Mouse (Mus musculus): ENCODE measurements around the gene Mcoln1.
A peak's percentile ranks its signal among the peaks of the same experiment; 100 is the strongest.

The Mcoln1 gene

DNA sequence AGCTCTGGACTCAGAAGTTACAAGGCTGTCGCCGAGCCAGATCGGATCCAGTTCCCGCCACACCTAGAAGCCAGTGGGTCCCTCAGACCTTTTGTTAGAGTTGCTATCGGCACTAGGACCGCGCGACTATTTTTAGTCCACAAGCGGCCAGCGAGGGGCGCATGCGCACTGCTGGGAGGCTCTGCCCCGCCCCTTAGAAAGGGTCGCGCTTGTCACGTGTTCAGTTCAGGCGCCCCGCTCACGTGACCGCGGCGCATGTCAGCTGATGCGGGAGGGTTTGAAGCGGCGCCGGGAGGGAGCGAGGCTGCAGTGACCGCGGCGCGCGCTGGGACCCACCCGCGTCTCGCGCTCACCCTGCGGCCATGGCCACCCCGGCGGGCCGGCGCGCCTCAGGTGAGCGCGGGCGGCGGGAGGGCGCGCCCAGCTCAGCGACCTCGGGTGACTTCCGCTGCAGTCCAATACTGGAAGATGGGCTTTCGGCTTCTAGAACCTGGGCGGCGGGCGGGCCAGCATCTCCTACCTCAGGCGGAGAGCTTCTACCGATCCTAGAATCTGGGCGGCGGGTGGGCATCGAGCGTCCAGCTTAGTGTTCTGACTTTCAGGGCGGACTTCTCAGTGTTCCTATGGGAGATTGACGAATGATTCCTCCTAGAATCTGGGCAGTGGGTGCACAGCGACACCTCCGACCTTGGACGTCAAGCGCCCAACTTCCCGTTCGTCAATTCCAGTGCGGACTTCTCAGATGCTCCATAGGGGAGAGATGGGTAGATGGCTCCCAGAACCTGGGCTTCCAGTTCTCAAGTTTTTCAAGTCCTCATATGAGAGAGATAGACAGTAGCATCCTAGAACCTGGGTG, at the start of gene Mcoln1:
Gene Mcoln1, plus strand, starts transcription at position 223 of the 856 bp plus-strand sequence.
- DNase-seq, result peak; percentile 99

DNA sequence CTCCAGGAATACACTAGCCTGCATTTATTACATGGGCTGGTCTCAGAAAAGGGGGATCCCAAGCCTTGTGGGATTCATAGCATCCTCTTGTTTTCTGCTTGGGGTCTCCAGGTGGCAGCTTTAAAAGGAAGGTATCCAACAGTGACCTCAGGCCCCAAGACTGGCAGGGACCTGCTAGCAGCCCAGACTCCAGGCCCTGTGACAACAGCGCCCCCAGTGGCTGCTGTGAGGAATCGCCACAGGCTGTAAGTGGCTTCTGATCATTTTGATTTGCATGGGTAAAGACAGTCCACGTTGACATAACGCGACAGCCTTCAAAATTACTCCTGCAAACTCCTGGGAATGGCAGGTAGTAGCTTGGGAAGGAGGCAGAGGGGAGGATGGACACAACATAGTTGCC, 49.6 kb upstream of the Mcoln1 start:
- peak; percentile 56 for DNase-seq

DNA sequence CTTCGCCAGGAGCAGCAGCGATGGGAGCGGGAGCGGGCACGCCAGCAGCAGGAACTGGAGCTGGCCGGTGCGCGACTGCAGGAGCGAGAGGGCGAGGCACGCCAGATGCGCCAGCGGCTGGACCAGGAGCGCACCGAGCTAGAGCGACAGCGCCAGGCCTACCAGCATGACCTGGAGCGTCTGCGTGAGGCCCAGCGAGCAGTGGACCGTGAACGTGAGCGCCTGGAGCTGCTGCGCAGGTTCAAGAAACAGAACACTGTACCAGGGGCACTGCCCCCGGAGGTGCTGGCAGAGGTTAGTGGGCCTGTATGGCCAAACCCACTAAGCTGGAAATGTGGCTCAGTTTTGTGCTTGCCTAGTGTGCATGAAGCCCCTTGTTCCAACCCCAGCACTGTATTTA, 48.3 kb upstream of the Mcoln1 start:
- no peak for DNase-seq

DNA sequence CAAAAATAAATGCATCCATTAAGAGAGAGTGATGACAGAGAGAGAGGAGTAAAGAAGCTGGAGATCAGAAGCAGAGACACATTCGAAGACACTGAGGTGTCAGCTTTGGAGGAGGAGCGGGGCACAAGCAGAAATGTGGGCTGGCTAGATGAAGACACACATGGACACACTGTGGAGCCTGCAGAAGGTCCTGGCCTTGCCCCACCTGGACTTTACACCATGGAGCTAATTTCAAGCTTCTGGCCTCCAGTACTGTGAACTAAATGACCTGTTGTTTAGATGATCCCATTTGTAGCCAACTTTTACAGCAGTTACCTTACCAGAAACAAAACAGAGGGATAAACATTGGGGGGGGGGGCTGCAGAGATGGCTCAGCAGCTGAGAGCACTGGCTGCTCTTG, 37.0 kb upstream of the Mcoln1 start:
- DNase-seq, result no peak

- DNase-seq, result peak; percentile 70
These were observed 35.9 kb upstream of the Mcoln1 start for GRCm38 (mm10) chr8:3464309-3464708.

DNA sequence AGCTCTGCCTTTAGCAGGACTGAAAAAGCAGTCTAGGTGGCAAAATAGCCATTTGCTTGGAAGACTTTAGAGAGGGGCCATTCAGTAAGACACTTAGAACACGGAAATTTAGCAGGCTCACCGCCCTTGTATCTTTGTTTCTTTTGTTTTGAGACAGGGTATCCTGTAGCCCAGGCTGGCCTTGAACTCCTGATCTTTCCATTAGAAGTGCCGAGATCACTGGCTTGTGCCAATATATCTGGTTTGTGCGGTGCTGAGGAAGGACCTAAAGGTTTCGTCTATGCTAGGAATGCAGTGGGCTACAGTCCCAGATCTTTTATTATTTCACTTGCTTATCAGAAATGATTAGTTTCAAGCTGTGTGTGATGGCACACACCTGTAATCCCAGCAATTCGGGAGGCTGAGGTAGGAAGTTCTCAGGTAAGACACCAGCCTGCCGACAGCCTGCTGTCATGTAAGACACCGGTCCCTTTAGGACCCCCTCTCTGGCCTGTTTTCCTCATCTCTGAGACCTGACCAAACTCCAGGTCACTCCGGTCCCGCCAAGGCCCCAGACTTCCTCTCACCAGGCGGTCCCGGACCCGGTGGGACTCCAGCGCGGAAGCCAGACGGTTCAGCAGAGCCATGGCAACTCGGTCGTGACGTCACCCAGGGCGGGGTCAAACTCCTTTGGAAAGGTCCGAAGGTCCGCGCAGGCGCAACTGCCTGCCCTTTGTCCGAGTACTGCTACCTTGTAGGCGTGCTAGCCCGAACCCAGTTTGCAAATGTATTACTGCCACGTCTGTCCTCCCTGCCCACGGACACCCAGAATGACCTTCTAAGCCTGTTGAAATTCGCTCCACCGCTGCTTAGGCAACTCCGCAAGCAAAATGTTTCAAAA, 33.0 kb upstream of the Mcoln1 start, which contains the start of gene Pex11g:
Gene Pex11g, minus strand, starts transcription at position 675 of the 880 bp plus-strand sequence.
- DNase-seq, result peak; percentile 99

DNA sequence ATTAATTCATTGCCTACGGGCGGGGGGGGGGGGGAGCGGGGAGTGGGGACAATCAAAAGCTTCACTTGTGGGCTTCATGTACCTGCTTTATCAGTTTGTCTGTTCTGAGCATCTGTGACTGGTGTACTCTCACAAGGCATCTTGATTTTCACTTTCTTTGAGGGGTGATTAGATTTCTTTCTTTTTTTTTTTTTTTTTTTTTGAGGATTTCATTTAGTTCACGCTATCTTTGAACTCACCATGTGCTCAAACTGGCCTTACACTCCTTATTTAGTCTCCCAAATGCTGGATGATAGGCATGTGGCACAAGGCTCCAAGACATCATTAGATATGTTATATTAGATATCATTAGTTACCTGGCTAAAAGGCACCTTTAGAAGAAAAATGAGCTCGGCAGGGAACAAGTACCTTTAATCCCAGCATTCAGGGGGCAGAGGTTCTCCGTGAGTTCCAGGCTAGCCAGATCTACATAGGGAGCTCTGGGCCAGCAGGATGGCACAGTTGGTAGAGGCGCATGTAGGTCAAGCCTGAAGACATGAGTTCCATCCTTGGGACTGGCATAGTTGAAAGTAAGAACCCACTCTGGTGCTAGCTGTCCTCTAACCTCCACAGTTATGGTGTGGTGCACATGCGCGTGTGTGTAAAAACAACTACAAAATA, 32.2 kb upstream of the Mcoln1 start:
- DNase-seq, result no peak

DNA sequence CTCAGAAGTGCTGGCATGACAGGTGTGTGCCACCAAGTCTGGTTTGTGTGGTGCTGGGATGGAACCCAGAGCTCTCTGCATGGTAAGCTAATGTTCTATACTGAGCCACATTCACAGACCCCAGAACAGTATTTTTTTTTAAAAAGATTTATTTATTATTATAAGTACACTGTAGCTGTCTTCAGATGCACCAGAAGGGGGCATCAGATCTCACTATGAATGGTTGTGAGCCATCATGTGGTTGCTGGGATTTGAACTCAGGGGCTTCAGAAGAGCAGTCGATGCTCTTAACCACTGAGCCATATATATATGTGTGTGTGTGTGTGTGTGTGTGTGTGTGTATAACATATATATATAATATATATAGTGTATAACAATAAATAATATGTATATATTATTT, 31.4 kb upstream of the Mcoln1 start:
- DNase-seq, result no peak

GRCm38 (mm10) chr8:3470562-3470961, 29.7 kb upstream of the Mcoln1 start, which contains the start of gene Tex45:
Gene Tex45 (plus strand): TSS chr8:3470862.
- no peak for DNase-seq

GRCm38 (mm10) chr8:3475715-3476429, 24.4 kb upstream of the Mcoln1 start:
- no peak for DNase-seq

DNA sequence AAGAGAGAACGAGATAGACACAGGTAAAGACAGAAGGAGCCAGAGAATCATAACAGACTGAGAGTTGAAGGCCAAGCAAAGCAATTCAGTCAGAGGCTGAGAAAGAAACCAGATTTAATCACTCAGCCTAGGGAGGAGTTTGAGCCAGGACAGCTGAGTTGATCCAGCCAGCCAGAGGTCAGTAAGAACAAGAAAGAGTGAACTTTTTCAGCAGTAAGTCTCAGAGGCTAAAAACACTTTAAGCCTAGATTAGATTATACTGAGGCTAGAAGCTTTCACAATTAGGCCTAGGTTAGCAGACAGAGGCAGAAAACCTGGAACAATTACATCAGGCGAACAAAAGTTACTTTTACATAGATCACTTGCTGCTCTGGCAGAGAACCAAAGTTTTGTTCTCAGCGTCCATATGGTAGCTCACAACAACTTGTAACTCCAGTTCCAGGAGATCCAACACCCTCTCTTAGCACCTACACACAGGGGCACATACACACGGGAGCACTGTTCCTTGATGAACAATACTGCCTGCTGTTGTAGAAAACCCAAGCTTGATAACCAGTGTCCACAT, 20.0 kb upstream of the Mcoln1 start:
- peak; percentile 19 for DNase-seq

GRCm38 (mm10) chr8:3481605-3482004, 18.7 kb upstream of the Mcoln1 start:
- peak; percentile 44 for DNase-seq

- DNase-seq, result no peak
These were observed 18.0 kb upstream of the Mcoln1 start for GRCm38 (mm10) chr8:3482240-3482740.

- peak; percentile 59 for DNase-seq
These were observed 16.7 kb upstream of the Mcoln1 start for GRCm38 (mm10) chr8:3483546-3483945.

- DNase-seq, result no peak
These were observed 15.1 kb upstream of the Mcoln1 start for GRCm38 (mm10) chr8:3485192-3485591.

GRCm38 (mm10) chr8:3492901-3493844, 7.1 kb upstream of the Mcoln1 start, which contains the start of gene Zfp358:
Gene Zfp358 (plus strand): TSS chr8:3493138.
- DNase-seq, result peak; percentile 86

DNA sequence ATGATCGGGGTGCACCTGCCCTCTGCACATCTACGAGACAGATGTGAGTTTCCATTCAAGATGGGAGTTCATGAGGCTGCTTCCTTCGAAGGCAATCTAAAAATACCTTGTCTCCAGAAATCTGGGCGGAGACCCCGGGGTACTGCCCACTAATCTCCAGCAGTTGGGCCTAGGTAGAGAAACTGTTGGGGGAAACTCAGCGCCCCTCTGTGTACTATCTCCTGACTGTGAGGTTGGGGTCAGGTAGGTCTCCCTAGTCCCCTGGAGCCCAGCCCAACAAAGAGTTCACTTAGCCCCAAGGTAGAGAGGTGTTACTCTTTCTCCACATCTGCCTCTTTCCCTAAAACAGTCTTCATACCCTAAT, 6.4 kb upstream of the Mcoln1 start:
- no peak for DNase-seq

GRCm38 (mm10) chr8:3495578-3496427, 4.5 kb upstream of the Mcoln1 start:
- DNase-seq, result no peak

DNA sequence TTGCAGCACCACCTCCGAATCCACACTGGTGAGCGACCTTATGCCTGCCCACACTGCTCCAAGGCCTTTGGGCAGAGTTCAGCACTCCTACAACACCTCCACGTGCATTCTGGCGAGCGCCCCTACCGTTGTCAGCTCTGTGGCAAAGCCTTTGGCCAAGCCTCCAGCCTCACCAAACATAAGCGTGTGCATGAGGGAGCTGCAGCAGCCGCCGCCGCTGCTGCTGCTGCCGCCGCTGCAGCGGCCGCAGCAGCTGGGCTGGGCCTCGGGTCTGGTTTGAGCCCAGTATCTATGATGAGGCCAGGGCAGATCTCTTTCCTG, 3.9 kb upstream of the Mcoln1 start:
- DNase-seq, result no peak

- no peak for DNase-seq
These were observed 1.7 kb upstream of the Mcoln1 start for GRCm38 (mm10) chr8:3498583-3498982.
